9 mouse cellular contexts compared by ENCODE assay signal in genomic region chr2:24761923-24762445, GRCm38 (mm10). TPM values are rescaled to one million over a fixed set of nuclear protein-coding genes. Genes with fewer than 3 reads are reported as not detected.
A peak's percentile ranks its signal among the peaks of the same experiment; 100 is the strongest.
DNase-seq lines count a peak whose midpoint lies in the region; ATAC-seq and TF ChIP-seq lines count a peak whose summit lies in the region.
"Had no signal": no experiment of that assay in that cellular context is flagged by ENCODE, and none has a peak within 500 bp of the region (broad histone marks: within the 10 kb centered on the region; RNA-seq: fewer than 3 reads in every experiment).

No protein-coding gene starts in this region.

- peak overlapping the region; percentile 91 for H3K4me2 ChIP-seq in kidney, embryonic 16.5 days (replicated peaks; ENCODE audit: low read depth, low read length)
- H3K4me2 ChIP-seq in limb, embryonic 14.5 days (replicated peaks; ENCODE audit: low read depth, low read length, severe bottlenecking): peak overlapping the region; percentile 99
- peak overlapping the region; percentile 86 for H3K4me2 ChIP-seq in midbrain, postnatal 0 days (ENCODE audit: low read depth, low read length, poor library complexity, severe bottlenecking)
- H3K4me2 ChIP-seq in stomach, embryonic 15.5 days: peak overlapping the region; percentile 99

- WGBS in heart, embryonic 10.5 days: 1% methylated on average over 35 of the region's 35 CpGs
- WGBS in kidney, embryonic 16.5 days: under 1% methylated on average over 35 of the region's 35 CpGs
- WGBS in limb, embryonic 14.5 days: 0% methylated on average over 33 of the region's 35 CpGs
- under 1% methylated on average over 34 of the region's 35 CpGs for WGBS in midbrain, postnatal 0 days
- WGBS in stomach, embryonic 15.5 days: 1% methylated on average over 35 of the region's 35 CpGs

- no peak overlapping the region for H3K27ac ChIP-seq in heart, embryonic 10.5 days
- H3K27ac ChIP-seq in kidney, embryonic 16.5 days (ENCODE audit: low read length): no peak overlapping the region
- no peak overlapping the region for H3K27ac ChIP-seq in limb, embryonic 14.5 days (replicated peaks; ENCODE audit: low read depth, low read length)
- H3K27ac ChIP-seq in midbrain, postnatal 0 days (ENCODE audit: low read depth, low read length): peak overlapping the region; percentile 87
- no peak overlapping the region for H3K27ac ChIP-seq in stomach, embryonic 15.5 days

- DNase-seq in heart, adult 11 months: peak; percentile 87
- no peak for DNase-seq in heart, postnatal 25 days (ENCODE audit: low spot score)
- peak; percentile 87 for DNase-seq in embryo, embryonic 11 days
- DNase-seq in heart, embryonic 10.5 days (ENCODE audit: low spot score): peak; percentile 82
- DNase-seq in limb, embryonic 14.5 days (ENCODE audit: low spot score): peak; percentile 85
- peak; percentile 81 for DNase-seq in midbrain, postnatal 0 days (ENCODE audit: low spot score)

- no peaks in the 10 kb centered on the region for H3K9me3 ChIP-seq in heart, embryonic 10.5 days
- H3K9me3 ChIP-seq in kidney, embryonic 16.5 days (ENCODE audit: low read length): no peaks in the 10 kb centered on the region
- H3K9me3 ChIP-seq in limb, embryonic 14.5 days (ENCODE audit: control insufficient read depth, low read length): no peaks in the 10 kb centered on the region
- H3K9me3 ChIP-seq in midbrain, postnatal 0 days (ENCODE audit: low read length): no peaks in the 10 kb centered on the region
- H3K9me3 ChIP-seq in stomach, embryonic 15.5 days: no peaks in the 10 kb centered on the region

- H3K9ac ChIP-seq in kidney, embryonic 16.5 days (replicated peaks; ENCODE audit: low read length): no peak overlapping the region
- no peak overlapping the region for H3K9ac ChIP-seq in limb, embryonic 14.5 days (ENCODE audit: low read depth, low read length, severe bottlenecking)
- peak overlapping the region; percentile 96 for H3K9ac ChIP-seq in midbrain, postnatal 0 days (replicated peaks; ENCODE audit: low read length, poor library complexity, severe bottlenecking)
- H3K9ac ChIP-seq in stomach, embryonic 15.5 days: no peak overlapping the region

- no peak for TF ChIP-seq CTCF in midbrain, postnatal 0 days (IDR thresholded peaks at IDR 0.05)

- no peak for TF ChIP-seq POLR2A in limb, embryonic 14.5 days (IDR thresholded peaks at IDR 0.05; ENCODE audit: borderline replicate concordance, extremely low read depth, insufficient read depth, insufficient read length)

- H3K4me3 ChIP-seq in heart, embryonic 10.5 days: peak overlapping the region; percentile 74
- peak overlapping the region; percentile 58 for H3K4me3 ChIP-seq in kidney, embryonic 16.5 days (ENCODE audit: low read length)
- peak overlapping the region; percentile 52 for H3K4me3 ChIP-seq in limb, embryonic 14.5 days (replicated peaks; ENCODE audit: low read length)
- H3K4me3 ChIP-seq in midbrain, postnatal 0 days (ENCODE audit: low read depth, low read length): peak overlapping the region; percentile 87
- H3K4me3 ChIP-seq in stomach, embryonic 15.5 days (replicated peaks): peak overlapping the region; percentile 53

- ATAC-seq in kidney, embryonic 16.5 days (ENCODE audit: low FRiP score, low TSS enrichment): peak; percentile 78
- ATAC-seq in limb, embryonic 14.5 days (ENCODE audit: low FRiP score, low read depth): peak; percentile 69
- ATAC-seq in midbrain, postnatal 0 days (ENCODE audit: low FRiP score): peak; percentile 72
- ATAC-seq in stomach, embryonic 15.5 days (ENCODE audit: insufficient read depth, low FRiP score, low read depth): peak; percentile 59

- H3K27me3 ChIP-seq in heart, embryonic 10.5 days (ENCODE audit: insufficient read depth, poor library complexity, severe bottlenecking): peaks cover 47% of the 10 kb centered on the region
- peaks cover 29% of the 10 kb centered on the region for H3K27me3 ChIP-seq in kidney, embryonic 16.5 days (ENCODE audit: insufficient read depth, low read length)
- H3K27me3 ChIP-seq in limb, embryonic 14.5 days (ENCODE audit: control insufficient read depth, insufficient read depth, low read length): peaks cover 32% of the 10 kb centered on the region
- no peaks in the 10 kb centered on the region; the same call in 1 of the 2 replicates for H3K27me3 ChIP-seq in midbrain, postnatal 0 days (ENCODE audit: insufficient read depth, low read length)
- H3K27me3 ChIP-seq in stomach, embryonic 15.5 days (replicated peaks): peaks cover 32% of the 10 kb centered on the region

- intact Hi-C loops in heart, postnatal 25 days (cut with DNase I): no loop called here

- peaks cover 18% of the 10 kb centered on the region for H3K4me1 ChIP-seq in heart, embryonic 10.5 days
- H3K4me1 ChIP-seq in kidney, embryonic 16.5 days (ENCODE audit: insufficient read depth, low read length): peaks cover 13% of the 10 kb centered on the region
- H3K4me1 ChIP-seq in limb, embryonic 14.5 days (ENCODE audit: control insufficient read depth, insufficient read depth, low read length): peaks cover 8% of the 10 kb centered on the region
- H3K4me1 ChIP-seq in midbrain, postnatal 0 days (ENCODE audit: insufficient read depth, low read length): peaks cover 7% of the 10 kb centered on the region; the same call in 1 of the 2 replicates
- H3K4me1 ChIP-seq in stomach, embryonic 15.5 days: peaks cover 19% of the 10 kb centered on the region

- H3K36me3 ChIP-seq in heart, embryonic 10.5 days: no peaks in the 10 kb centered on the region
- H3K36me3 ChIP-seq in kidney, embryonic 16.5 days (ENCODE audit: insufficient read depth, low read length): no peaks in the 10 kb centered on the region
- no peaks in the 10 kb centered on the region for H3K36me3 ChIP-seq in limb, embryonic 14.5 days (ENCODE audit: control insufficient read depth, insufficient read depth, low read length)
- peaks cover 14% of the 10 kb centered on the region; the same call in 1 of the 2 replicates for H3K36me3 ChIP-seq in midbrain, postnatal 0 days (ENCODE audit: insufficient read depth, low read length)
- no peaks in the 10 kb centered on the region for H3K36me3 ChIP-seq in stomach, embryonic 15.5 days

RNA-seq across cellular contexts. Expression of gene Cacna1b, which starts 1.0 kb away (rescaled TPM):
- under 1 TPM in 1 of 2 experiments, not detected in 1; 0.03 TPM for total RNA-seq in heart, postnatal 25 days (2021)
- polyA plus RNA-seq in heart, embryonic 10.5 days (2016; fragmentation: Nextera tagmentation; extraction: Ambion mirVana): 0.21 and 0.57 TPM in 2 replicates
- 0.35 and 1.0 TPM in 2 replicates for polyA plus RNA-seq in kidney, embryonic 16.5 days (2015; fragmentation: Nextera tagmentation; extraction: Ambion mirVana)
- polyA plus RNA-seq in limb, embryonic 14.5 days (2012; rRNA removed): 2.7 and 4.1 TPM in 2 replicates
- polyA plus RNA-seq in limb, embryonic 14.5 days (2014; fragmentation: Nextera tagmentation; extraction: Ambion mirVana): 1.4 and 2.9 TPM in 2 replicates
- total RNA-seq in midbrain, postnatal 0 days (2014; rRNA removed): 97.6 and 108 TPM in 2 replicates
- polyA plus RNA-seq in midbrain, postnatal 0 days (2015; fragmentation: Nextera tagmentation; extraction: Ambion mirVana): 9.2 and 13.3 TPM in 2 replicates
- 1.1 and 1.2 TPM in 2 replicates for polyA plus RNA-seq in stomach, embryonic 15.5 days (2015; fragmentation: Nextera tagmentation; extraction: Ambion mirVana)
- total RNA-seq: neutrophil, adult 5-6 weeks had no signal
